Mouse (Mus musculus) CD4-positive, CD25-positive, alpha-beta regulatory T cell, adult 2 months (primary cell): ENCODE results near the gene Mptx2.
"Not testable (repeated sequence)": the region's sequence is repeated elsewhere in the genome, so short reads cannot be mapped to it uniquely, and the experiment has no call there.

Experiments used
- DNase-seq: peaks from one replicate; pipeline ENCODE4 v3.0.0-alpha.2; 2012; ENCODE audit warnings: low read depth, low spot score

Gene Mptx2

GRCm38 (mm10) chr1:173277677-173278076, at the start of gene Mptx2:
Gene Mptx2 (minus strand): TSS chr1:173277777.
- no peak for DNase-seq

DNA sequence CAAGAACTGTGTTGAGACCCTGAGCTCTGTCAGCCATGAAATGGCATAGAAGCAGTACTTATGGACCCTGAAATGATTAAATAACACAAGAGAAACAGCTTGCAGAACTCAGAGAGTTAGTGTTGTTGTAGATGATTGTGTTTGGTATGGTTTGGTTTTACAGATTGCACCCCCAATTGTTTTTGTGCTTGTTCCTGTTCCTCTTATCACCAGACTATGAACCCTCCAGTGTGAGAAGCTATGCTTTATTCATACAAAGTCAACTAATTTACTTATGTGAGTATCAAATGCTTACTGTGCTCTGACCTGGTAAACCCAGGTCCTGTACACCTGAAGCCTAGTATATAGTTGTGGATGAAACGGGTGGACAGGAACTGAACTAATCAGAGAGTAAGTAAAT, 49.0 kb upstream of the Mptx2 start:
- DNase-seq = no peak

- DNase-seq = no peak
Measured at GRCm38 (mm10) chr1:173325395-173325794, 47.8 kb upstream of the Mptx2 start.

DNA sequence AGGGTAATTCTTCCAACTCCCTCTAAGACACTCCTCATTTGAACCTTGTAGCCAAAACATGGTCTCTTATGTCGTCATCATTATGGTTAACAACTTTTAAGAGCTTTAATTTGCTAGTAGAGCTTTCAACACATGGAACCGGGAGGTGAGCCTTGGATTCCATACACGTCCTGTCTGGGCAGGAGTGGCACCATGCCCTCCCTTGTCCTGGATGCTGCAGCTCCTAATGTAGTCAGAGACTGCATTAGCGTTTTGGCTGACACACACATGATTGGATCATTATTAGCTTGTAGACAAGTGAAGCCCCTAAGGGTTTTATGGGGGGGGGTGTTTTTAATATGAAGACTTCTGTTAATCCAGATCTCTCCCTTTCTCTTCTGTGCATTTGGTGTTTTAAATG, 47.4 kb upstream of the Mptx2 start:
- no peak for DNase-seq

DNA sequence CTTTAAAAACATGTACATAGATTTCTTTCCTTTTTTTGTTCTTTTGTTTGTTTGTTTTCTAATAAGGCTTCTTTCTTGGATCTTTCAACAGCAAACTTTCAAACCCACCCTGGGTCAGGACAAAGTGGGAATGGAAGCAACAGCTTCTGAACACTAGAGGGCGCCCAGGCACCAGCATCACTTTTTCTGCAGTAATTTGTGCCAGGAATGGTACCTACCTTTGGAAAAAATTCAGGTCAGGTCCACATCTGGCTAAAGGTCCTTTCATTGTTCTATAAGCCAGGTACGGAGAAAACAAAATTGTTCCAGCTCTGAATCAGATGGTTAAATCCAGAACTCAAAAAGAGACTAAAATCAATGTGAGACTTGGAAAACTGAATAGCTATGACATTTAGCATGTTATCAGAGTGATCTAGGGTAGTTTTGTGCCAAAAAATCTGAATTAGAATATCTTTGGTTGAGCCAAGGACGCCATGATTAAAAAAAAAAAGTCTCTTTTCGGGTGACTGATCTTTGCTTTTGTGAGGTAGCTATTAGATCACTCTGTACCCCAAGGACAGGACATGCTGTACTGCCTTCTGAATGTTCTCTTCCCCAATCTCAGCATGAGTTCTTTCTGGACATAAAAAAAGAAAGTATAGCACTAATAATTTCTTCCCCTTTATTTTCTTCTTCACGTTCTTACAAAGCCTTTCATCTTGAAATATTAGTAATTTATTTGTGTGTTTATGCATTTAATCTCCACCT, 46.4 kb upstream of the Mptx2 start:
- DNase-seq = peak; percentile 49

- no peak for DNase-seq
Measured at GRCm38 (mm10) chr1:173322249-173322627, 44.7 kb upstream of the Mptx2 start.

DNA sequence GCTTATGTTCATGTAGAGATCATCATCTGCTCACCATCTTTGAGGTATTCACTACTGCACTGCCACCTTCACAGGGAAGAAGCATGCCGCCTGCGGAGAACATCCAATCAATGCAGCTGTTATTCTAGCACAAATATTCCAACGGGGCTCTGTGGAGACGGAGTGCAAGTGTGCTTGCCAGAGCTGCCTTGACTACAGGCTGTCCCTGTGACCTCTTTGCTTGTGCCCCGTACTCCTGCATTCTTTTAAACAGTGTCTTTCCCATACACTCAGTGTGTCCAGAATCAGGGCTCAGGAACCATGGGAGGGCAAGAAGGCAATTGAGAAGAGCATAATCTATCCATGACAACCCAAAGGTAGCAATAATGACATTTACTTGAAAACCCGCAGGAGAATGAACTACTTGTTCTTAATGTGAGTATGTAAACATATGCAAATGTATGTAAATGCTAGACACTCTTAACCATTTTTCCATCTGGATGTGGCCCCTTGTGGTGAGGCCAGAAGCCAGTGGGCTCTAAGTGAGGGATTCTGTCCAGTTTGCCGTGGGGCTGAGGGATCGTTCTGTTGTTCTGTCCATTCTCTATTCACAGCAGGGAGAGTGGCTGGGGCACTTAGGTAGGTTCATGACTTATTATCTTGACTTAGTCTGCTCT, 44.1 kb upstream of the Mptx2 start:
- DNase-seq = no peak

DNA sequence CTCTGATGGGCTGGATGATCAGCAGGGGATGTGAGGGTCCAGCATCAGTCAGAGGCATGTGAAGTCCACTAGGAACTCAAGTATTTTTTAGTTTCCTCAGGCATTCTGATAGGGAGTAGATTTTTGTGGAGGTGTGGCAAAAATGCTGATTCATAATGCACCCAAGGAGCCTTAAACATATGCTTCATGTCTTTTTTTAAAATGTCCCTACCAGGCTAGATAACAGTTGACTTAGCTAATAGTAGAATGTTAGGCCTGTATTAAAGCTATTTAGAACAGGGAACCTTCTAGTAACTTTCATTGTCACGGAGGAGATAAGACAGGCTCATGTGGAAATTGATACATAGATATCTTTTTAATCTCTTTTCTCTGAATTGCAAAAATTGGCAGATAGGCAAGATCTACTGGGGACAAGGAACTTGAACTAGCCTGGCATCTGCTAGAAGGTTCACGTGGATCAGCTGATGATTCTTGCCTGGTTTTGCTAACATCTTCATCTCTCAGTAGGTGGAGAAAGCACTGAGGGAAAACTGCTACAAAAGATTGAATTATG, 40.4 kb upstream of the Mptx2 start:
- DNase-seq = no peak

- no peak for DNase-seq
Measured at GRCm38 (mm10) chr1:173315725-173316124, 38.1 kb upstream of the Mptx2 start.

GRCm38 (mm10) chr1:173313535-173314050, 36.0 kb upstream of the Mptx2 start:
- DNase-seq = not testable (repeated sequence)

GRCm38 (mm10) chr1:173302795-173303194, 25.2 kb upstream of the Mptx2 start:
- not testable (repeated sequence) for DNase-seq

GRCm38 (mm10) chr1:173265701-173266100, 11.9 kb downstream of the Mptx2 start, which contains the start of gene Olfr418:
Gene Olfr418 (plus strand): TSS chr1:173266001.
- no peak for DNase-seq

DNA sequence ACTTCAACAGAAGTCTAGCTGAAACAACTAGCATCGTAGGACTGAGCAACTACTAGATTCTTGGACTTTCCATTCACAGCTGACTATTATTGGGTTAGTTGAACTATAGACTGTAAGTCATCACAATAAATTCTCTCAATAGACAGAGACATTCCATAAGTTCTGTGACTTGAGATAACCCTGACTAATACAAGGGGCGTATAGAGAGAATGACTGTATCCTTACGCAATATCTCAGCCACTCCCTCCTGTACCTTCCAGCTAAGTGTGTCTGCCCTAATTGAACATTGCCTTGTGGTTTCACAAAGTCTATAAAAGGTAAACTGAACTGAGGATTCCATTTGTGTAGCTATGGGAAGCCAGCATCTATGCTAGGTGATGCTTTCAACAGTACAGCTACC, 27.7 kb downstream of the Mptx2 start:
- no peak for DNase-seq

- DNase-seq = not testable (repeated sequence)
Measured at GRCm38 (mm10) chr1:173237004-173237403, 40.6 kb downstream of the Mptx2 start.

DNA sequence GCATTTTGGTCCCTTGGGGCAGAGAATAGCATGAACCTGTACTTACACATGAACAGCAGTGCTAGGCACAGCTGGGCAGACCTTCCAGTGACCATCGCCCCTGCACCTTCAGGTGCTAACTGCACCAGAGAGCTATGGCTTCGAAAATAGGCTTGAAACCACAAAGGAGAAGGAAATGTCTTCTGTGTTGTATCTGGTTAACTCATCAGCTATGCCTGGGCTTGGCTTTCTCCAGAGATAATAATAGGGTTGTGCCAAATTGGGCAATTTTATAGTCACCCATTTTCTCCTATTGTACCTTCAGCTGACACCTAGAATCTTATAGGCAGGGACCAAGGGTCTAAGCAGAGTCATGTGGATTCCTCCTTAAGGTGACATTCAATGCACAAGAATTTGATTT, 50.5 kb downstream of the Mptx2 start, which contains the start of gene Fcer1a:
Gene Fcer1a, minus strand, starts transcription at position 134 of the 400 bp plus-strand sequence.
- no peak for DNase-seq
